Mouse (Mus musculus) right cerebral cortex, postnatal 36 days (tissue): ENCODE data around the gene AY358078.
"Not testable (repeated sequence)": the region's sequence is repeated elsewhere in the genome, so short reads cannot be mapped to it uniquely, and the experiment has no call there.

ENCODE experiments used
- DNase-seq, 2 experiments: peaks; one replicate each; pipeline ENCODE4 v3.0.0; 2022; ENCODE audit warnings: low spot score in 2 of 2, mixed read lengths in 1 of 2

AY358078 gene

GRCm38 (mm10) chr14:51799746-51800145 is at the start of gene AY358078:
Gene AY358078 (plus strand): TSS chr14:51800046.
- no peak for DNase-seq

DNA sequence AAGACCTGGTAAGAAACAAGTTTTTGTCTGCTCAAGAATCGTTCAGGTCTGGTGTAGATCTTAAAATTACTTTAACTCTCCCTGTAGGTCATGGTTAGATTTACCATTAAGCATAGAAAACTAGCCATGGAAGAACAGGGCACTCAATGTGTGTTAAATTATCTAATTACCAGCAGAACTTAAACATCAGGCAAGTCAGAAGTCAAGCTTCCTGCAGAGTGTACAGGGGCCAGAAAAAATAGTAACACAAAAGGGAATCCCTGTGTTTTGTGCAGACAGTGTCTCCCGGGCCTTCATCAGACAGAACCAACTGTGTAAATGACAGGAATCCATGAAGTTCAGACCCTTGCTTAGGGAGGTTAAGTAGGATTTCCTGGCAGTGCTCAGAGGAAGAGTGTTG is 43.9 kb upstream of the AY358078 start:
- DNase-seq: no peak

GRCm38 (mm10) chr14:51771378-51771777 is 28.5 kb upstream of the AY358078 start:
- DNase-seq: not testable (repeated sequence)

GRCm38 (mm10) chr14:51773490-51773889 is 26.4 kb upstream of the AY358078 start, which contains the start of gene Ang4:
Gene Ang4 (minus strand): TSS chr14:51773590.
- DNase-seq: no peak

- DNase-seq: no peak
These were observed 22.1 kb upstream of the AY358078 start for GRCm38 (mm10) chr14:51777791-51778190.

- DNase-seq: no peak
These were observed 20.9 kb upstream of the AY358078 start for GRCm38 (mm10) chr14:51778865-51779481.

DNA sequence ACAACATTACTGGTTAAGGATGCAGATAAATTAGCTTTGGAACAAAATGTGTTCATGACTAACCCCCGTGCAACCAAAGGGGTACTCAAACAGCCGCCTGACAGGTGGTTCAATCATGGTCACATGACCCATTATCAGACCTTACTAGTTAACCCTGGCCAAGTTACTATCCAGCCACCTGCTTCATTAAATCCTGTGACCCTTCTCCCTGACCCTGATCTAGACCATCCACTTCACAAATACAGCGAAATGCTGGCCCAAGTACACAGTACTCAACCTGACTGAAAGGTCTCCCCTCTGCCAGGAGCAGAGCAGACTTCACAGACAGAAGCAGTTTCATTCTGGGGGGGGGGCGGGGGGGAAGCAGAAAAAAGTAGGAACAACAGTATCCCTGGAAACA is 13.5 kb upstream of the AY358078 start:
- no peak for DNase-seq

GRCm38 (mm10) chr14:51787061-51787460 is 12.8 kb upstream of the AY358078 start:
- no peak for DNase-seq

DNA sequence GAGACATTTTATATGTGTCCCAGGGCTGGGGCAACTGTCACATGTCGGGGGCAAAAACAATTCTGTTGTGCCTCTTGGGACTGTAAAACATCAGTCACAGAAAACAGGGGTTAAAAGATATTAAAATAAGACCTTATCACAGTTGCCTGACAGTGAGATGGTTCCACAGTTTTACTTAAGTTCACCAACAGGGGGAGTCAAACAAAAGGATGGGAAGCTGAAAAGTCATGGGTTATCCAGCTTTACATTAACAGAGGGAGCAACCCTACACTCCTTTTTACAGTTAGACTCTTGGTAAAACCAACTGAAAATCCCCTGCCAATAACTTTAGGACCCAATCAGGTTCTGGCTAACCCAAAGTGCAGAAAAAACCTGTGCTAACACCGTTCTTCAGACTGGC is 10.7 kb upstream of the AY358078 start:
- DNase-seq: no peak

DNA sequence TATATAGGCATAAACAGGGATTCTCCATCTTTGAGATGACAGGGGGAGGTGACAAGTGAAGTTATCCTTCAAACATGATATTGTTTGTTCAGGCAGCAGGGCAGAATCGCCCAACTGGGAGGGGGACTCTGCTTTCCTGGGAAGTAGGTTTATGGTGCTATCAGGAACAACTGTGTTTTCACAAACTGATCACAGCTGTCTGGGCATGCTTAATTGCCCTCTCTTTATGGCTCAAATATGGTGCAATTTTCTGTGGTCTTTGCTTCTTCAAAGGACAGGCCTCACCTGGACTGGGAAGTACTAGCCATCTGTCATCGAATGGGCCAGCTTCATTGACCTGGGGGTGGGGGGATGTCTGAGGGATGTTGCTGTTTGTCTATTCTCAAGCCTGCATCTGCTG is 5.7 kb upstream of the AY358078 start:
- DNase-seq: no peak

DNA sequence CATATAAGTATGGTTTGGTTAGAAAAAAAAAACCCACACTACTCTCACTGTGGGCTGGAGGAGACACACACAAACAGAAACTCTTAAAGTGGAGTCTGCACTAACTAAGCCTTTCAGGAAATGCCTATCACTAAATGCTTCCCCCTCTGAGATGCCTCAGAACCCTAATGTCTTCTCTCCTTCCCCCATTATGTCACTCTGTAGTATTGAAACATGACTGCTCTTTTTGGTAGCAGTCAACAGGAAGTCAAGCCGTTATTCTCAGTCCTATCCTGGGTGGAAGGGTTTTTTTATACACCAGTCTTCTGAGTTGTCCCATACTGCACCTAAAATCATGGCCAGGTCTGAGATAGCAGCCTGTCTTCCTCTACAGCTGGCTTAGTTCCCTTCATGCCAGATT is 26.8 kb downstream of the AY358078 start:
- no peak for DNase-seq

DNA sequence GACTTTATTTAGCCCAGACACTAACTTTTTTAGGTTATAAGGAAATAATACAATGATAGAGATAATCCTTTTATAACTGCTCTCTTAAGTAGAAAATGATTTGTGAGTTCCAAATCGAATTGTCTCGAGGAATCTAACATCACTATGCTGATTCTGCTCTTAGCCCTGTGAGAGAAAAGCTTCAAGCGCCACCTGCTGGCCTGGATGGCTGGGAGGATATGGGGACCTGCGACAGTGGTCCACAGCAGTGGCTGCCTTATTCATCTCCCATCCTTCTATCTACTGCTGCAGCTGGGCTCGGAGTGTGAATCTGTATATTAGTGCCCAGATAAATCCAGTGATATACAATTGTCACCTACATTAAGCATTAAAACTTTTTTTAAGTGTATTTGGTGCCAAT is 28.0 kb downstream of the AY358078 start:
- peak in 1 of 2 experiments; percentile 1 for DNase-seq

- DNase-seq: no peak
These were observed 29.3 kb downstream of the AY358078 start for GRCm38 (mm10) chr14:51829188-51829587.

DNA sequence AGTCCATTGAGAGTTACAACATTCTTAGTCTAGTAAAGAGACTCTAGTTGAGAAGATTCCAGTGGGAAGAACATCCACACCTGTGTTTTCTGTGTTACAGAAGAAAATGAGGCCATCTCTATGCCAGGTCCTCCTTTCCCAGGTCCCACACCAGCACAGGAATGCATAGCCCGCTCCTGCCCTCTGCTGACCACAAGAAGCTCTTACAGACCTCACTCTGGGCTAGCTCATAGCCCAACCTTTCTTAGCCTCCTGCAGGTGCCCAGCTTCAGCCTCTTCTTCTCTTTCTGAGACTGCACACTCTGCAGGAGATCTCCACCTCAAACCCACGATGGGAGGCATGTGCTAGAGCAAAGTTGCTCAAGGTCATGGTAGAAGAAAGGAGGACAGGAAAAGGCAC is 38.6 kb downstream of the AY358078 start:
- not testable (repeated sequence) for DNase-seq

GRCm38 (mm10) chr14:51842250-51842649 is 42.4 kb downstream of the AY358078 start:
- DNase-seq: no peak

DNA sequence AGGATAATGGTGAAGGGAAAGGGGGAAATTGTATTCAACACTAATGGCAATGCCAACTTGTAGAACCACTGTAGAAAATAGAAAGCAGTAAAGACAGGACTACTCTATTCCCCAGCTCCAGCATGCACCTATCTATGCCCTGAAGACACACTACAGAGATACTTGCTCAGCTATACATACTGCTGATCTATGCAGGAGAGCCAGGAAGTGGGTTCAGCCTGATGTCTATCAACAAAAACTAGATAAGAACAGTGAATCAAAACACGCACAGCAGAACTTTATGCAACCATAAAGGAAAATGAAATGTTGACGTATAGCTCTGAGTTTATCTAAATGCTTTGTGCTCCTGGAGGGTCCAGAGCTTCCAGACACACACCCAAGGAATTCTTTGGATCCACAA is 42.9 kb downstream of the AY358078 start:
- no peak for DNase-seq

DNA sequence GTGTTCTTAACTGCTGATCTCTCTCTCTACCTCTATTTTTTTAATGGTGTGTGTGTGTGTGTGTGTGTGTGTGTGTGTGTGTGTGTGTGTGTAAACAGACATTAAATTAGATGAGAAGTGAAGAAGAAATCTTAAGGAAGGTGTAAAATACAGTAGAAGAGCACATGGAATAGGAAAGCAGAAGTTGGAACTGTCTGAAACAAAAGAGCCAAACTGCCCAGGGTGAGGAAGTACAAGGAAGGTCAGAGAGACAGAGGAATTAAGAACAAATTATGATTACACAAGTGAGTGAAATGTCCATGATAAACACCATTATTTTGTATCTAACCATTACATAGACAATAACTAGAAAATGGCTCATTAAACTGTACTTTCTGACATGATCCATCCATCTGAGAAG is 44.0 kb downstream of the AY358078 start:
- no peak for DNase-seq

DNA sequence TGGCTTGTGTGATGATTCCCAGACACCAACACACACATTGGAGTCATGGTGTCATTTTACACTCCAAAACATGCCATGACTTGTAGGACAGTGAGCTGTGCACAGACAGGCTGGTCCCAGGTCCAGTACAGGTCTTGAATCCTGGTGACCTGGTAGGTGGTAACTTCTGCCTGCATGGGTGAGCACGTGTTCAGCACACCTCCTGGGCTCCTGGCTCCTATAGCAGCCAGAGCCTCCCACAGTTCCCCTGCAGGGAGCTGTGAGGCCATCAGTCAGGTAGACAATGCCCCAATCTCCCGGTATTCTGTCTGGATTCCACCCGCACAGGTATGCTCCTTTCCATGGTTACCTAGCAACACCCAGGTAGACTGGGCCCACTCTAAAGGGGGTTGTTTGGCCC is 46.7 kb downstream of the AY358078 start:
- DNase-seq: no peak

- not testable (repeated sequence) for DNase-seq
These were observed 51.2 kb downstream of the AY358078 start for GRCm38 (mm10) chr14:51851006-51851405.

- no peak for DNase-seq
These were observed 53.6 kb downstream of the AY358078 start, which contains the start of gene Ear6 for GRCm38 (mm10) chr14:51853399-51853798. Gene Ear6 (plus strand): TSS chr14:51853699.

- DNase-seq: not testable (repeated sequence)
These were observed 55.4 kb downstream of the AY358078 start for GRCm38 (mm10) chr14:51855280-51855679.

DNA sequence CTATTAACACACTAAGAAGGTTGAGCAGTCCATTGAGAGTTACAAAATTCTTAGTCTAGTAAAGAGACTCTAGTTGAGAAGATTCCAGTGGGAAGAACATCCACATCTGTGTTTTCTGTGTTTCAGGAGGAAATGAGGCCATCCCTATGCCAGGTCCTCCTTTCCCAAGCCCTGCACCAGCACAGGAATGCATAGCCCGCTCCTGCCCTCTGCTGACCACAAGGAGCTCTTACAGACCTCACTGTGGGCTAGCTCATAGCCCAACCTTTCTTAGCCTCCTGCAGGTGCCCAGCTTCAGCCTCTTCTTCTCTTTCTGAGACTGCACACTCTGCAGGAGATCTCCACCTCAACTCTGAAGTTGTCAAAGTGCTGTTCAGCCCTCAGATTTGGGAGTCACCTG is 63.8 kb downstream of the AY358078 start:
- DNase-seq: not testable (repeated sequence)

- DNase-seq: no peak
These were observed 70.9 kb downstream of the AY358078 start for GRCm38 (mm10) chr14:51870756-51871155.

GRCm38 (mm10) chr14:51871741-51872140 is 71.9 kb downstream of the AY358078 start:
- no peak for DNase-seq
